ENCODE assay signal across 30 mouse cellular contexts in genomic region chr10:62476980-62477379, GRCm38 (mm10). TPM values are rescaled to one million over a fixed set of nuclear protein-coding genes. Genes with fewer than 3 reads are reported as not detected.
"Had no signal": no experiment of that assay in that cellular context is flagged by ENCODE, and none has a peak within 500 bp of the region (broad histone marks: within the 10 kb centered on the region; RNA-seq: fewer than 3 reads in every experiment).

No protein-coding gene starts in this region.

- H3K9ac ChIP-seq: heart, embryonic 13.5 days; heart, embryonic 15.5 days; hindbrain, embryonic 12.5 days; hindbrain, embryonic 14.5 days; intestine, embryonic 15.5 days; kidney, embryonic 15.5 days; limb, embryonic 12.5 days; liver, embryonic 14.5 days had no signal

- ATAC-seq: hindbrain, embryonic 16.5 days; intestine, embryonic 15.5 days; intestine, postnatal 0 days had no signal

- H3K27me3 ChIP-seq: heart, embryonic 13.5 days; heart, embryonic 15.5 days; hindbrain, embryonic 12.5 days; intestine, embryonic 15.5 days; kidney, embryonic 15.5 days; limb, embryonic 12.5 days had no signal

- H3K27ac ChIP-seq: gastrocnemius, adult 2 months; heart, adult 2 months; heart, embryonic 13.5 days; heart, embryonic 15.5 days; hindbrain, embryonic 10.5 days; hindbrain, embryonic 12.5 days; hindbrain, embryonic 14.5 days; intestine, embryonic 15.5 days; kidney, embryonic 15.5 days; kidney, postnatal 0 days; layer of hippocampus, adult 2 months; left cerebral cortex, adult 2 months; limb, embryonic 10.5 days; limb, embryonic 12.5 days; liver, embryonic 14.5 days had no signal

- DNase-seq: gastrocnemius, adult 2 months; gastrocnemius, postnatal 10 days; gastrocnemius, postnatal 25 days; heart, adult 2 months; heart, postnatal 14 days; heart, postnatal 4 days; kidney, adult 18-20 months; kidney, adult 8-10 months; kidney, postnatal 25 days; kidney, postnatal 4 days; liver had no signal

- H3K4me2 ChIP-seq: heart, embryonic 11.5 days; heart, embryonic 13.5 days; heart, embryonic 15.5 days; hindbrain, embryonic 12.5 days; hindbrain, embryonic 14.5 days; intestine, embryonic 15.5 days; kidney, embryonic 15.5 days; limb, embryonic 12.5 days; liver, embryonic 11.5 days had no signal

- H3K36me3 ChIP-seq: intestine, embryonic 15.5 days had no signal

- H3K4me3 ChIP-seq: gastrocnemius, adult 2 months; heart, adult 2 months; heart, embryonic 13.5 days; heart, embryonic 15.5 days; hindbrain, embryonic 10.5 days; hindbrain, embryonic 12.5 days; intestine, embryonic 15.5 days; kidney, embryonic 15.5 days; layer of hippocampus, adult 2 months; left cerebral cortex, adult 2 months; limb, embryonic 10.5 days; limb, embryonic 12.5 days had no signal

- H3K4me1 ChIP-seq: heart, embryonic 15.5 days; hindbrain, embryonic 10.5 days; hindbrain, embryonic 12.5 days; intestine, embryonic 15.5 days; limb, embryonic 10.5 days; limb, embryonic 12.5 days had no signal

- H3K9me3 ChIP-seq: heart, embryonic 13.5 days; heart, embryonic 15.5 days; hindbrain, embryonic 10.5 days; hindbrain, embryonic 12.5 days; intestine, embryonic 15.5 days; kidney, embryonic 15.5 days; limb, embryonic 10.5 days; limb, embryonic 12.5 days had no signal

RNA-seq across cellular contexts. Expression of gene 4930507D05Rik, which starts 27.7 kb away (rescaled TPM):
- total RNA-seq: gastrocnemius, postnatal 25 days had no signal
- polyA plus RNA-seq: inflammation-experienced regulatory T-cells, adult 6 months had no signal

RNA-seq across cellular contexts. Expression of gene Hkdc1, which starts 54.7 kb away (rescaled TPM):
- total RNA-seq: gastrocnemius, adult 2 months; granulocyte monocyte progenitor cell, adult 5-6 weeks; heart, adult 2 months; heart, postnatal 14 days; heart, postnatal 4 days had no signal
- polyA plus RNA-seq: heart, adult 2 months; inflammation-experienced regulatory T-cells, adult 6 months had no signal
